Mouse (Mus musculus): Measurements from ENCODE around the gene Ccdc96.

- TF ChIP-seq CTCF (IDR thresholded peaks at IDR 0.05; ENCODE audit: borderline replicate concordance, insufficient read depth, low read depth, low read length) (no peak), POLR2A (IDR thresholded peaks at IDR 0.05; ENCODE audit: borderline replicate concordance, insufficient read depth, low read length) (no peak)
These were observed 18.5 kb upstream of the Ccdc96 start for GRCm38 (mm10) chr5:36465889-36466288.
